Mouse (Mus musculus) myocyte (in vitro differentiated cells): ENCODE data around the gene Gm27021. TPM values are rescaled to one million over a fixed set of nuclear protein-coding genes. Genes with fewer than 3 reads are reported as not detected.

Source experiments
- H3K27me3 ChIP-seq: one replicate; pipeline ENCODE4 v1.6.1; 2011; ENCODE audit not compliant: control insufficient read depth, insufficient read depth, insufficient read length
- H3K36me3 ChIP-seq: one replicate; pipeline ENCODE4 v1.6.1; 2011; ENCODE audit not compliant: control insufficient read depth, insufficient read depth
- H3K4me2 ChIP-seq: one replicate; pipeline ENCODE4 v1.6.1; 2011; ENCODE audit warnings: low read depth, control low read depth
- H3K4me3 ChIP-seq: one replicate; pipeline ENCODE4 v1.5.1; 2011; ENCODE audit warnings: mild to moderate bottlenecking, control low read depth, moderate library complexity
- H3K79me2 ChIP-seq: one replicate; pipeline ENCODE4 v1.6.1; 2011; ENCODE audit not compliant: control insufficient read depth, insufficient read depth
- H3ac ChIP-seq: one replicate; pipeline ENCODE4 v1.6.1; 2011; ENCODE audit not compliant: control insufficient read depth, insufficient read length
- CEBPB ChIP-seq: IDR thresholded peaks from 2 replicates; pipeline ENCODE4 v1.6.1; 2011; ENCODE audit warnings: mild to moderate bottlenecking, moderate library complexity; ENCODE audit not compliant: poor library complexity, insufficient read depth, severe bottlenecking
- E2F4 ChIP-seq: IDR thresholded peaks from one replicate; pipeline ENCODE4 v1.6.1; 2011; ENCODE audit warnings: mild to moderate bottlenecking, control low read depth, moderate library complexity; ENCODE audit not compliant: insufficient read depth
- MAX ChIP-seq: IDR thresholded peaks from one replicate; pipeline ENCODE4 v1.6.1; 2011; ENCODE audit warnings: low read depth, mild to moderate bottlenecking, control low read depth
- MYOD1 ChIP-seq, 3 experiments: IDR thresholded peaks; one replicate each; pipeline ENCODE4 v1.6.1; 2011; ENCODE audit warnings: control low read depth in 2 of 3, low read depth in 2 of 3, mild to moderate bottlenecking in 2 of 3, moderate library complexity in 1 of 3; ENCODE audit not compliant: insufficient read length in 2 of 3, control insufficient read depth in 1 of 3
- MYOG ChIP-seq, 3 experiments: IDR thresholded peaks; one replicate each; pipeline ENCODE4 v1.6.1; 2011; ENCODE audit warnings: control low read depth in 2 of 3, low read depth in 2 of 3, mild to moderate bottlenecking in 2 of 3; ENCODE audit not compliant: insufficient read length in 2 of 3, control insufficient read depth in 1 of 3, insufficient read depth in 1 of 3
- POLR2A ChIP-seq: IDR thresholded peaks from one replicate; pipeline ENCODE4 v1.6.1; 2011; ENCODE audit warnings: low read depth, mild to moderate bottlenecking, control low read depth, moderate library complexity; ENCODE audit not compliant: insufficient read length
- POLR2AphosphoS2 ChIP-seq: IDR thresholded peaks from one replicate; pipeline ENCODE4 v1.6.1; 2011; ENCODE audit warnings: low read depth, control low read depth; ENCODE audit not compliant: insufficient read length
- REST ChIP-seq: IDR thresholded peaks from one replicate; pipeline ENCODE4 v1.6.1; 2011; ENCODE audit warnings: mild to moderate bottlenecking, control low read depth, moderate library complexity; ENCODE audit not compliant: insufficient read depth, insufficient read length
- SRF ChIP-seq: IDR thresholded peaks from one replicate; pipeline ENCODE4 v1.6.1; 2011; ENCODE audit warnings: low read depth; ENCODE audit not compliant: control insufficient read depth, insufficient read length
- TCF12 ChIP-seq: IDR thresholded peaks from one replicate; pipeline ENCODE4 v1.6.1; 2011; ENCODE audit warnings: mild to moderate bottlenecking, control low read depth; ENCODE audit not compliant: poor library complexity, insufficient read depth, severe bottlenecking
- TCF3 ChIP-seq: IDR thresholded peaks from one replicate; pipeline ENCODE4 v1.6.1; 2011; ENCODE audit warnings: low read depth, control low read depth; ENCODE audit not compliant: insufficient read length
- USF1 ChIP-seq: IDR thresholded peaks from one replicate; pipeline ENCODE4 v1.6.1; 2011; ENCODE audit warnings: low read depth, mild to moderate bottlenecking, control low read depth, moderate library complexity
- polyA plus RNA-seq: library from polyadenylated mRNA; unstranded; fragments of >200 nt; fragmentation: generic; extraction: Trizol; gene quantifications from one replicate; pipeline ENCODE4 v1.2.1, GENCODE M21; 2012; ENCODE audit warnings: missing spikeins

Gene Gm27021
- polyA plus RNA-seq, 1 experiment: 1.9 TPM

DNA sequence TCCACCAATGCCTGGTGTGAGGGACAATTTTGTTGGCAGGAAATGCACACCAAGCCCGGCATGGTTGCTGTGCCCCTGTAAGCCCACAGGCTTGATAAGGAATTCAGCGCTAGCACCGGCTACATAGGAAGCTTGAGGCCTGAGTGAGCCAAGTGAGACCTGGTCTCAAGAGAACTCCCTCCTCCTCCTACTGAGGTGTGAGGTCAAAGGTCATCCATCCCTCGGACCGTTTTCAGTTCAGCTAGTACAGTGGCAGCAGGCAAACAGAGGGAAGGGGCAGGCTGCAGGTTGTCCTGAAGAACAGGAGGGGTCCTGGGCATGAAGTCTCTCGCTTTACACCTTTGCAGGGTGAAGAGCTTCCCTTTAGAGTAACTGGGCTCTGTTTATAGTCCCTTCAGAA lies 37.0 kb downstream of the Gm27021 start:
- Histone ChIP-seq H3ac (no peak overlapping the region), H3K27me3 (no peaks in the 10 kb centered on the region)

DNA sequence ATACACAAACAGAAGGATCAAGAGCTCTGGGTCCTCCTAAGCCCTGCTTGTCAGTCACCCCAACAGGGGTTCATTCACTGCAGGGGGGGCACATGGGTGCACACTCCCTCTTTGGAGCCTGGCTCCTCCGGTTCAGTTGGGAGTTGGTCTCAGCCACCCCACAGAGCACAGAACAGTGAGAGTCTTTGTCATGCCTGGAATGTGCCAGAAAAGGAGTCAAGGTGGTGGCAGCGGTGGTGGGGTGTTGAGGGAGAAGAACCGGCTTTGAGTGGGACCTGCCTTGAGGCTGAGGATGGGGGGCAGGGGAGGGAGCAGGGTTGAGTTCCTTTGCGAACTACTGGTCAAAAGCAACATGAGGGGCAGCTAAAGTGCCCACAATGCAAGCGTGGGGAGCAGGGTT lies 37.8 kb downstream of the Gm27021 start:
- no peak for TF ChIP-seq SRF
- no peak for TF ChIP-seq E2F4
- TF ChIP-seq TCF12: no peak
- no peak for TF ChIP-seq POLR2AphosphoS2
- TF ChIP-seq MYOD1 (IDR thresholded peaks at IDR 0.05; ENCODE audit: control insufficient read depth in 1 of 3, insufficient read length in 2 of 3, low read depth in 2 of 3): no peak
- no peak for TF ChIP-seq POLR2A
- no peak overlapping the region for H3K4me2 ChIP-seq
- no peak overlapping the region for H3K4me3 ChIP-seq
- H3ac ChIP-seq: no peak overlapping the region
- H3K79me2 ChIP-seq: no peaks in the 10 kb centered on the region
- H3K36me3 ChIP-seq: no peaks in the 10 kb centered on the region
- no peaks in the 10 kb centered on the region for H3K27me3 ChIP-seq

More for the DNA sequence above, 37.0 kb downstream of the Gm27021 start:
- no peaks in the 10 kb centered on the region for H3K79me2 ChIP-seq
- H3K36me3 ChIP-seq: no peaks in the 10 kb centered on the region
- H3K4me2 ChIP-seq: no peak overlapping the region
- TF ChIP-seq MAX (no peak), E2F4 (no peak), REST (no peak), POLR2AphosphoS2 (no peak), MYOD1 (IDR thresholded peaks at IDR 0.05; ENCODE audit: control insufficient read depth in 1 of 3, insufficient read length in 2 of 3, low read depth in 2 of 3) (no peak), MYOG (IDR thresholded peaks at IDR 0.05; ENCODE audit: control insufficient read depth in 1 of 3, insufficient read depth in 1 of 3, insufficient read length in 2 of 3, low read depth in 2 of 3) (no peak), USF1 (no peak), POLR2A (no peak), TCF12 (no peak), TCF3 (no peak), SRF (no peak), CEBPB (no peak)
- H3K4me3 ChIP-seq: no peak overlapping the region

GRCm38 (mm10) chr8:120627298-120627697 lies 40.6 kb downstream of the Gm27021 start:
- no peaks in the 10 kb centered on the region for H3K36me3 ChIP-seq
- no peaks in the 10 kb centered on the region for H3K79me2 ChIP-seq
- H3ac ChIP-seq: no peak overlapping the region
- TF ChIP-seq SRF (no peak), MYOD1 (IDR thresholded peaks at IDR 0.05; ENCODE audit: control insufficient read depth in 1 of 3, insufficient read length in 2 of 3, low read depth in 2 of 3) (no peak), USF1 (no peak)
- H3K4me2 ChIP-seq: no peak overlapping the region
- H3K27me3 ChIP-seq: no peaks in the 10 kb centered on the region
- H3K4me3 ChIP-seq: no peak overlapping the region

GRCm38 (mm10) chr8:120626461-120626860 lies 41.4 kb downstream of the Gm27021 start:
- H3K4me2 ChIP-seq: no peak overlapping the region
- H3K4me3 ChIP-seq: no peak overlapping the region
- H3K27me3 ChIP-seq: no peaks in the 10 kb centered on the region
- no peaks in the 10 kb centered on the region for H3K79me2 ChIP-seq
- H3ac ChIP-seq: no peak overlapping the region
- H3K36me3 ChIP-seq: no peaks in the 10 kb centered on the region
- TF ChIP-seq CEBPB (no peak), MYOD1 (IDR thresholded peaks at IDR 0.05; ENCODE audit: control insufficient read depth in 1 of 3, insufficient read length in 2 of 3, low read depth in 2 of 3) (peak in 1 of 3 experiments; percentile 25)

- H3K4me3 ChIP-seq: no peak overlapping the region
- TF ChIP-seq MYOD1 (IDR thresholded peaks at IDR 0.05; ENCODE audit: control insufficient read depth in 1 of 3, insufficient read length in 2 of 3, low read depth in 2 of 3) (no peak), MAX (no peak), POLR2AphosphoS2 (no peak), MYOG (IDR thresholded peaks at IDR 0.05; ENCODE audit: control insufficient read depth in 1 of 3, insufficient read depth in 1 of 3, insufficient read length in 2 of 3, low read depth in 2 of 3) (no peak)
- no peak overlapping the region for H3K4me2 ChIP-seq
- no peaks in the 10 kb centered on the region for H3K79me2 ChIP-seq
- H3K27me3 ChIP-seq: no peaks in the 10 kb centered on the region
- H3K36me3 ChIP-seq: no peaks in the 10 kb centered on the region
- no peak overlapping the region for H3ac ChIP-seq
These were observed 44.3 kb downstream of the Gm27021 start for GRCm38 (mm10) chr8:120623608-120624007.

GRCm38 (mm10) chr8:120622161-120622560 lies 45.7 kb downstream of the Gm27021 start:
- no peak for TF ChIP-seq POLR2A
- TF ChIP-seq MYOD1 (IDR thresholded peaks at IDR 0.05; ENCODE audit: control insufficient read depth in 1 of 3, insufficient read length in 2 of 3, low read depth in 2 of 3): no peak
- TF ChIP-seq TCF12: no peak
- no peak for TF ChIP-seq USF1
- TF ChIP-seq TCF3: no peak
- no peak for TF ChIP-seq MYOG (IDR thresholded peaks at IDR 0.05; ENCODE audit: control insufficient read depth in 1 of 3, insufficient read depth in 1 of 3, insufficient read length in 2 of 3, low read depth in 2 of 3)
- no peak for TF ChIP-seq E2F4
- no peak for TF ChIP-seq REST
- TF ChIP-seq MAX: no peak
- no peak for TF ChIP-seq CEBPB
- TF ChIP-seq POLR2AphosphoS2: no peak
- no peak for TF ChIP-seq SRF
- Histone ChIP-seq H3K27me3 (no peaks in the 10 kb centered on the region), H3K4me2 (no peak overlapping the region), H3ac (no peak overlapping the region), H3K79me2 (no peaks in the 10 kb centered on the region), H3K4me3 (no peak overlapping the region), H3K36me3 (no peaks in the 10 kb centered on the region)
